ENCODE assay signal across 41 mouse cellular contexts in the genomic region with DNA sequence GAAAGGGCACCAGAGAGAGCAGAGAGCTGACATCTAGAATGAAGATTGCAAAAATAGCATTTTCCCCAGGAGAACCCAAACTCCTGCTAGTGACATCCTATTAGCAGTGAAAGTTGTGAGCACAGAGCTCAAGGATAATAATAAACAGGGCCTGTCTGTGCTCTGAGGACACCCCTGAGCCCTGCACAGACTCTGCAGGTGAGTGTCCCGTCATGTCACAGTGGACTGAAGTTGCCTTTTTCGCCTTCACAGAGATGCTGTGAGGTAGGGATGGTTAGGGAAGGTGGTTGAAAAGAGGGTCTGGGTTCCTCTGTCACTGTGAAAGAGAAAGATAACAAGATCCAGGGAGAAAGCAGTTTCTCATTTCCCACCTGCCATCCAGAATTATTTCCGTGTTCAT. TPM values are rescaled to one million over a fixed set of nuclear protein-coding genes. Genes with fewer than 3 reads are reported as not detected.
"Had no signal": no experiment of that assay in that cellular context is flagged by ENCODE, and none has a peak within 500 bp of the region (broad histone marks: within the 10 kb centered on the region; RNA-seq: fewer than 3 reads in every experiment).

A gene (plus strand): TSS at position 57 of the 400 bp plus-strand sequence.

- H3K36me3 ChIP-seq: heart, embryonic 10.5 days; heart, embryonic 12.5 days; hindbrain, embryonic 10.5 days; hindbrain, embryonic 13.5 days; kidney, embryonic 15.5 days; limb, embryonic 13.5 days; limb, embryonic 15.5 days; liver, embryonic 12.5 days had no signal

- H3K27me3 ChIP-seq: heart, embryonic 12.5 days; hindbrain, embryonic 13.5 days; kidney, embryonic 15.5 days; limb, embryonic 13.5 days; limb, embryonic 15.5 days; liver, embryonic 12.5 days had no signal

- H3K9me3 ChIP-seq: heart, embryonic 10.5 days; heart, embryonic 12.5 days; hindbrain, embryonic 10.5 days; hindbrain, embryonic 13.5 days; kidney, embryonic 15.5 days; limb, embryonic 13.5 days; limb, embryonic 15.5 days; liver, embryonic 12.5 days had no signal

- DNase-seq: gastrocnemius, adult 2 months; gastrocnemius, postnatal 10 days; gastrocnemius, postnatal 25 days; heart, adult 18-20 months; heart, postnatal 10 days; heart, postnatal 4 days; kidney, adult 11 months; kidney, adult 2 months; kidney, adult 9 months; kidney, postnatal 14 days; kidney, postnatal 36 days; layer of hippocampus, adult 9-11 months; layer of hippocampus, postnatal 36 days; left cerebral cortex, postnatal 4 days had no signal

- H3K9ac ChIP-seq: heart, embryonic 12.5 days; hindbrain, embryonic 13.5 days; kidney, embryonic 15.5 days; limb, embryonic 13.5 days; limb, embryonic 15.5 days; liver, embryonic 12.5 days; liver, embryonic 14.5 days had no signal

- H3K4me2 ChIP-seq: heart, embryonic 12.5 days; hindbrain, embryonic 13.5 days; kidney, embryonic 15.5 days; limb, embryonic 13.5 days; limb, embryonic 15.5 days; liver, embryonic 12.5 days had no signal

- ATAC-seq: inflammation-experienced regulatory T-cells, adult 6 months; liver, embryonic 12.5 days had no signal

- H3K4me1 ChIP-seq: heart, embryonic 10.5 days; heart, embryonic 12.5 days; hindbrain, embryonic 10.5 days; hindbrain, embryonic 13.5 days; kidney, embryonic 15.5 days; limb, embryonic 13.5 days; limb, embryonic 15.5 days; liver, embryonic 12.5 days had no signal

- H3K4me3 ChIP-seq: gastrocnemius, adult 2 months; heart, embryonic 10.5 days; heart, embryonic 12.5 days; hindbrain, embryonic 10.5 days; hindbrain, embryonic 13.5 days; kidney, embryonic 15.5 days; limb, embryonic 13.5 days; limb, embryonic 15.5 days; liver, embryonic 12.5 days had no signal

- H3K27ac ChIP-seq: gastrocnemius, adult 2 months; heart, embryonic 10.5 days; hindbrain, embryonic 10.5 days; hindbrain, embryonic 13.5 days; kidney, embryonic 15.5 days; kidney, postnatal 0 days; limb, embryonic 13.5 days; limb, embryonic 15.5 days; liver, embryonic 12.5 days; liver, embryonic 14.5 days had no signal

RNA-seq across cellular contexts. Expression of the gene that starts here (rescaled TPM):
- total RNA-seq: gastrocnemius, adult 2 months; gastrocnemius, postnatal 10 days; gastrocnemius, postnatal 25 days; gastrocnemius, postnatal 4 days; granulocyte monocyte progenitor cell, adult 5-6 weeks; heart, adult 18-20 months; heart, adult 8-10 months; heart, postnatal 10 days; heart, postnatal 25 days; heart, postnatal 4 days; layer of hippocampus, adult 18-20 months; layer of hippocampus, postnatal 14 days; layer of hippocampus, postnatal 36 days; left cerebral cortex, adult 18-20 months; left cerebral cortex, adult 8-10 months; left cerebral cortex, postnatal 10 days; left cerebral cortex, postnatal 25 days; left cerebral cortex, postnatal 4 days; liver, adult 2 months had no signal
- polyA plus RNA-seq: frontal cortex, adult 2 months; heart, embryonic 10.5 days; heart, embryonic 12.5 days; heart, embryonic 14.5 days; heart, embryonic 16.5 days; hindbrain, embryonic 10.5 days; hindbrain, embryonic 13.5 days; kidney, adult 2 months; kidney, embryonic 15.5 days; kidney, postnatal 0 days; large intestine, adult 2 months; limb, embryonic 11.5 days; limb, embryonic 13.5 days; limb, embryonic 15.5 days; liver, adult 2 months; liver, embryonic 12.5 days; liver, embryonic 14.5 days had no signal
